Mouse (Mus musculus): Measurements from ENCODE around the gene Ecel1.

GRCm38 (mm10) chr1:87156199-87156587 is at the start of gene Ecel1:
- TF ChIP-seq CTCF (IDR thresholded peaks at IDR 0.05) (no peak), EP300 (IDR thresholded peaks at IDR 0.05) (no peak)
